Comparison of ENCODE assay signal across 18 mouse cellular contexts in genomic region chr1:153045368-153045767, GRCm38 (mm10).
DNase-seq lines count a peak whose midpoint lies in the region; ATAC-seq lines count a peak whose summit lies in the region.
"Had no signal": no experiment of that assay in that cellular context is flagged by ENCODE, and none has a peak within 500 bp of the region (broad histone marks: within the 10 kb centered on the region; RNA-seq: fewer than 3 reads in every experiment).

No protein-coding gene starts in this region.

- no peak for ATAC-seq in hindbrain, embryonic 11.5 days (ENCODE audit: low FRiP score)
- ATAC-seq: Patski had no signal

- no peak overlapping the region for H3K9ac ChIP-seq in hindbrain, embryonic 11.5 days (ENCODE audit: low read depth, low read length)
- H3K9ac ChIP-seq: neural tube, embryonic 12.5 days had no signal

- no peaks in the 10 kb centered on the region for H3K9me3 ChIP-seq in hindbrain, embryonic 10.5 days
- H3K9me3 ChIP-seq in hindbrain, embryonic 11.5 days (ENCODE audit: control insufficient read depth, low read length), result no peaks in the 10 kb centered on the region
- H3K9me3 ChIP-seq: neural tube, embryonic 12.5 days had no signal

- H3K36me3 ChIP-seq in hindbrain, embryonic 10.5 days, result no peaks in the 10 kb centered on the region
- H3K36me3 ChIP-seq in hindbrain, embryonic 11.5 days (ENCODE audit: control insufficient read depth, insufficient read depth, low read length), result no peaks in the 10 kb centered on the region
- H3K36me3 ChIP-seq: neural tube, embryonic 12.5 days had no signal

- H3K4me2 ChIP-seq in hindbrain, embryonic 11.5 days (replicated peaks; ENCODE audit: low read depth, low read length), result no peak overlapping the region
- H3K4me2 ChIP-seq: midbrain, embryonic 11.5 days; neural tube, embryonic 12.5 days had no signal

- no peak overlapping the region for H3K4me3 ChIP-seq in hindbrain, embryonic 10.5 days
- no peak overlapping the region for H3K4me3 ChIP-seq in hindbrain, embryonic 11.5 days (ENCODE audit: low read depth, low read length)
- H3K4me3 ChIP-seq: neural tube, embryonic 12.5 days had no signal

- H3K27ac ChIP-seq in hindbrain, embryonic 10.5 days, result peak overlapping the region; percentile 56; the same call in 1 of the 2 replicates
- no peak overlapping the region for H3K27ac ChIP-seq in hindbrain, embryonic 11.5 days (ENCODE audit: low read depth, low read length)
- H3K27ac ChIP-seq: neural tube, embryonic 12.5 days had no signal

- peaks cover 15% of the 10 kb centered on the region for H3K27me3 ChIP-seq in hindbrain, embryonic 10.5 days (ENCODE audit: insufficient read depth, poor library complexity, severe bottlenecking)
- H3K27me3 ChIP-seq in hindbrain, embryonic 11.5 days (ENCODE audit: control insufficient read depth, insufficient read depth, low read length), result no peaks in the 10 kb centered on the region; the same call in 1 of the 2 replicates
- H3K27me3 ChIP-seq: Patski had no signal

- DNase-seq in hindbrain, embryonic 10.5 days (ENCODE audit: low spot score), result no peak
- DNase-seq in hindbrain, embryonic 11.5 days (ENCODE audit: low spot score), result no peak
- peak; percentile 43 for DNase-seq in right cerebral cortex, adult 18-20 months
- no peak for DNase-seq in right cerebral cortex, postnatal 14 days
- peak; percentile 92 for DNase-seq in cerebellum, adult 9-10 months
- DNase-seq in urinary bladder, postnatal 14 days (ENCODE audit: low spot score), result no peak
- DNase-seq in layer of hippocampus, postnatal 36 days, result no peak
- DNase-seq: adrenal gland, postnatal 10 days; embryo, embryonic 11 days; heart, adult 11 months; heart, postnatal 36 days; kidney, adult 8-10 months; liver; lung, postnatal 10 days; thymus, postnatal 36 days had no signal

- 84% methylated on average over 11 of the region's 11 CpGs for WGBS in hindbrain, embryonic 10.5 days
- 79% methylated on average over 11 of the region's 11 CpGs for WGBS in hindbrain, embryonic 11.5 days

- H3K4me1 ChIP-seq in hindbrain, embryonic 10.5 days (replicated peaks), result peaks cover 60% of the 10 kb centered on the region
- H3K4me1 ChIP-seq in hindbrain, embryonic 11.5 days (replicated peaks; ENCODE audit: control insufficient read depth, insufficient read depth, low read length), result peaks cover 5% of the 10 kb centered on the region; the same call in 1 of the 2 replicates

Comparison
In these comparisons a context has a peak if more than half of its experiments do, and no peak if none do; other contexts are left out.
1. DNase-seq: peak in right cerebral cortex, adult 18-20 months (single experiment) and cerebellum, adult 9-10 months (single experiment); none in hindbrain, embryonic 10.5 days (single experiment), hindbrain, embryonic 11.5 days (single experiment), right cerebral cortex, postnatal 14 days (single experiment), urinary bladder, postnatal 14 days (single experiment) and layer of hippocampus, postnatal 36 days (0 of 2).